Mouse (Mus musculus) small intestine, adult 2 months (tissue): ENCODE measurements around the gene 1700109H08Rik. TPM values are rescaled to one million over a fixed set of nuclear protein-coding genes. Genes with fewer than 3 reads are reported as not detected.

Experiments used
- H3K27ac ChIP-seq: fragments of 200-500 bp; 2 replicates; pipeline ENCODE4 v1.5.1; 2012; ENCODE audit warnings: low read depth, low read length, control low read depth, inconsistent platforms; ENCODE audit not compliant: insufficient read depth
- H3K27me3 ChIP-seq: fragments of 200-500 bp; 2 replicates; pipeline ENCODE4 v1.6.1; 2012; ENCODE audit warnings: mild to moderate bottlenecking, moderate library complexity, low read length, inconsistent platforms; ENCODE audit not compliant: control insufficient read depth, insufficient read depth
- H3K36me3 ChIP-seq: fragments of 200-500 bp; 2 replicates; pipeline ENCODE4 v1.6.1; 2012; ENCODE audit warnings: mild to moderate bottlenecking, low read length, control low read depth, inconsistent platforms; ENCODE audit not compliant: control insufficient read depth, insufficient read depth
- H3K4me1 ChIP-seq: fragments of 200-500 bp; 2 replicates; pipeline ENCODE4 v1.6.1; 2012; ENCODE audit warnings: low read length, inconsistent platforms, mixed read lengths; ENCODE audit not compliant: control insufficient read depth, insufficient read depth, insufficient read length
- H3K4me3 ChIP-seq: fragments of 200-500 bp; 2 replicates; pipeline ENCODE4 v1.5.1; 2012; ENCODE audit warnings: low read depth, mild to moderate bottlenecking, control low read depth, inconsistent platforms, low read length, moderate library complexity
- CTCF ChIP-seq: fragments of 200-500 bp; IDR thresholded peaks from 2 replicates; pipeline ENCODE4 v1.5.1; 2012; ENCODE audit warnings: low read depth, mild to moderate bottlenecking, control low read depth, inconsistent platforms, low read length, moderate library complexity, mixed read lengths; ENCODE audit not compliant: insufficient replicate concordance, insufficient read length; ENCODE audit errors: extremely low read depth
- POLR2A ChIP-seq: fragments of 200-500 bp; IDR thresholded peaks from 2 replicates; pipeline ENCODE4 v1.6.1; 2012; ENCODE audit warnings: low read depth, mild to moderate bottlenecking, control low read depth, inconsistent platforms, low read length, moderate library complexity
- WGBS: fragments of 180-500 bp; shearing (Covaris S2); methylation state at CpG from one replicate; pipeline ENCODE4 v1.1.7; 2018; 5-methylcytosine and 5-hydroxymethylcytosine counted together
- polyA plus RNA-seq: library from polyadenylated mRNA; depleted of rRNA; stranded (reverse); fragments of >200 nt; gene quantifications from 2 replicates; pipeline ENCODE4 v1.2.3, GENCODE M21; 2012; rRNA removed

Gene 1700109H08Rik
- polyA plus RNA-seq, 1 experiment = 0.90 TPM

DNA sequence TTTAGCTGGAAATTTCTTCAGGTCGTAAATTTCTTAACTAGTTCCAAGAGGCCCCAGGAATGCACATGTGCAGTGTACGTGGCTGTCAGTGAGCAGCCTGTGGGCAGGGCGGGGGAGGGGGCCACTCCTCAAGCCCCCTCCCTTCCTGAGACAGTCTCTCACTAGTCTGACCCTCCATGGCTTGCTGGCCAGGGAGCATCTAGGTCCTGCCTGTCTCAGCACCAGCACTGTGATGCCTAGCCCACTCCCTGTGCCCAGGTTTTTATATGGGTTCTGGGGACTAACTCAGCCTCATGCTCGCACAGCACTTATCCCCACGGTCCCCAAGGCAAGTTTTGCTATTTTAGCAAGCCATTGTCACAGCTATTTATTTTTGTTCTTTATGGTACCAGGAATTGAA lies 60.9 kb downstream of the 1700109H08Rik start:
- Histone ChIP-seq H3K27ac (no peak overlapping the region), H3K4me1 (no peaks in the 10 kb centered on the region), H3K27me3 (no peaks in the 10 kb centered on the region), H3K4me3 (no peak overlapping the region), H3K36me3 (peaks cover 24% of the 10 kb centered on the region)
- no peak for TF ChIP-seq CTCF
- no peak for TF ChIP-seq POLR2A
- WGBS = 87% methylated on average over 5 of the region's 5 CpGs

DNA sequence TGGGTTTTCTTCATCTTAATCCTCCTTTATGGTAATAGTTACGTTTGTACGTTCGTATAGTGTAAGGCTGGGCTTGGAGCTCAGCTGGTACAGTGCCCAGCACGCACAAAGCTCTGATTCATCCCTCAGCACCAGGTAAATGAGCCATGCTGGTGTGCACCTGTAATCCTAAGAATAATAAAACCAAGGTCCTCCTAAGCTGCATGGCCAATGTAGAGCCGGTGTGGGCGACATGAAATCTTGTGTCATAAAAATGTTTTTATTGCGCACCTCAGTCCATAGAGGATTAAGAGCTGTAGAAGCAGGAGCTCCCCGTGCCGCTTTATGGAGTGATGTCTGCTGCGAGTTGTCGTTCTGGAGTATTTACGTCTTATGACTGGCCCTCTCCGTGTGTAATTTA lies 61.9 kb downstream of the 1700109H08Rik start:
- Histone ChIP-seq H3K4me3 (no peak overlapping the region), H3K36me3 (peaks cover 22% of the 10 kb centered on the region), H3K27me3 (no peaks in the 10 kb centered on the region), H3K27ac (no peak overlapping the region), H3K4me1 (no peaks in the 10 kb centered on the region)
- WGBS = 77% methylated on average over 13 of the region's 13 CpGs
- TF ChIP-seq CTCF (no peak), POLR2A (no peak)

DNA sequence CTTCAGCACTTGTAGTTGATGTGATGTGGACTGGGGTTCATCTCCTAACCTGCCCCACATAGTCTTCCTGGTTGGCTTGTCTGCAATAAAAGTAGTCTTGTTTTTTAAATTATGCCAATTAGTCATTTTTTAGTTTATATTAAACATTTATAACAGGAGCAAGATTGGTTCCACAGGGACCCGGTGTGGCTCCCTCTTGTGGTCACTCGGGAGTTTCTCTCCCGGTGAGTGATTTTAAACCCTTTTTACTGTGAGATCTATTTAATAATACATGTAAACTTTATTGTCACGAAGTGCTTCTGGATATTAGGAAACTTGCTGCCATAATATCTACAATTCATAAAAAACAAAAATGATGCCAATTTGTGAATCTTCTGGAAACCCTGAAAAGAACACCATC lies 62.6 kb downstream of the 1700109H08Rik start:
- TF ChIP-seq POLR2A = no peak
- peak; percentile 69; the same call in 1 of the 2 replicates for TF ChIP-seq CTCF
- Histone ChIP-seq H3K4me3 (no peak overlapping the region), H3K36me3 (peaks cover 21% of the 10 kb centered on the region), H3K27me3 (no peaks in the 10 kb centered on the region), H3K27ac (no peak overlapping the region), H3K4me1 (no peaks in the 10 kb centered on the region)
- WGBS = 73% methylated on average over 4 of the region's 4 CpGs

Other genes starting within 250 kb of the 1700109H08Rik start
- gene Cdk6, start 230.1 kb upstream of the 1700109H08Rik start, polyA plus RNA-seq = 3.6 and 7.7 TPM in 2 replicates
- gene Fam133b, start 27.7 kb upstream of the 1700109H08Rik start, polyA plus RNA-seq = 0.72 and 1.7 TPM in 2 replicates
- gene Pex1, start 24.5 kb downstream of the 1700109H08Rik start, polyA plus RNA-seq = 1.9 and 3.7 TPM in 2 replicates
- 1.3 and 2.3 TPM in 2 replicates for gene Rbm48, start 25.0 kb downstream of the 1700109H08Rik start, polyA plus RNA-seq
- gene Tmbim7, start 79.6 kb downstream of the 1700109H08Rik start, polyA plus RNA-seq = not detected in 2 replicates
- 13.3 and 24.3 TPM in 2 replicates for gene Gatad1, start 85.6 kb downstream of the 1700109H08Rik start, polyA plus RNA-seq
- 3.5 and 6.3 TPM in 2 replicates for gene Ankib1, start 231.4 kb downstream of the 1700109H08Rik start, polyA plus RNA-seq
- gene Krit1, start 231.6 kb downstream of the 1700109H08Rik start, polyA plus RNA-seq = 1.1 and 2.1 TPM in 2 replicates